Mouse (Mus musculus) gastrocnemius, adult 18-20 months (tissue): ENCODE measurements around the gene Rpl24. TPM values are rescaled to one million over a fixed set of nuclear protein-coding genes. Genes with fewer than 3 reads are reported as not detected.
"Not testable (repeated sequence)": the region's sequence is repeated elsewhere in the genome, so short reads cannot be mapped to it uniquely, and the experiment has no call there.

Source experiments
- DNase-seq: peaks from one replicate; pipeline ENCODE4 v3.0.0; 2021; ENCODE audit warnings: low spot score
- long read RNA-seq, 2 experiments: library from polyadenylated mRNA; stranded (forward); transcript quantifications; one replicate each; pipeline ENCODE4 v2.0.0; 2021
- total RNA-seq, 2 experiments: library from RNA; stranded (reverse); gene quantifications; 2 replicates each; pipeline ENCODE4 v1.2.3; 2021

Rpl24 gene
- 100 to 1,000 TPM; 638 to 646 TPM for total RNA-seq
- long read RNA-seq, experiment 1, transcript Rpl24-201 (6 exons, 677 nt) = major isoform, 359 of 371 reads
- long read RNA-seq, experiment 1, transcript Rpl24-204 (5 exons, 639 nt) = minor isoform, 10 of 371 reads
- long read RNA-seq, experiment 1, partial matches to known transcripts = 1 of 371 reads
- long read RNA-seq, experiment 1, other reads (novel, unspliced or antisense) = 0 of 371 reads
- long read RNA-seq, experiment 2, transcript Rpl24-201 (6 exons, 677 nt) = major isoform, 306 of 322 reads
- long read RNA-seq, experiment 2, transcript Rpl24-204 (5 exons, 639 nt) = minor isoform, 10 of 322 reads
- long read RNA-seq, experiment 2, partial matches to known transcripts = 4 of 322 reads
- long read RNA-seq, experiment 2, other reads (novel, unspliced or antisense) = 2 of 322 reads

- peak; percentile 95 for DNase-seq
These were observed at the start of gene Rpl24 for GRCm38 (mm10) chr16:55966212-55966871. TSS of gene Rpl24 (plus strand) at chr16:55966275.

GRCm38 (mm10) chr16:55922079-55922478, 44.0 kb upstream of the Rpl24 start:
- no peak for DNase-seq

GRCm38 (mm10) chr16:55924010-55924409, 42.1 kb upstream of the Rpl24 start:
- no peak for DNase-seq

GRCm38 (mm10) chr16:55933681-55934343, 32.3 kb upstream of the Rpl24 start:
- peak; percentile 20 for DNase-seq

- peak; percentile 93 for DNase-seq
These were observed 31.5 kb upstream of the Rpl24 start, which contains the start of gene Cep97 for GRCm38 (mm10) chr16:55934453-55935037. TSS of gene Cep97 (minus strand) at chr16:55934855.

GRCm38 (mm10) chr16:55938761-55939160, 27.3 kb upstream of the Rpl24 start:
- no peak for DNase-seq

GRCm38 (mm10) chr16:55939703-55940102, 26.4 kb upstream of the Rpl24 start:
- DNase-seq = no peak

- no peak for DNase-seq
These were observed 25.3 kb upstream of the Rpl24 start for GRCm38 (mm10) chr16:55940781-55941180.

- no peak for DNase-seq
These were observed 18.8 kb upstream of the Rpl24 start for GRCm38 (mm10) chr16:55947266-55947665.

- DNase-seq = not testable (repeated sequence)
These were observed 18.1 kb upstream of the Rpl24 start for GRCm38 (mm10) chr16:55947876-55948410.

- no peak for DNase-seq
These were observed 17.1 kb upstream of the Rpl24 start for GRCm38 (mm10) chr16:55948963-55949362.

GRCm38 (mm10) chr16:55950462-55950861, 15.6 kb upstream of the Rpl24 start:
- DNase-seq = no peak

- peak; percentile 86 for DNase-seq
These were observed 15.0 kb upstream of the Rpl24 start for GRCm38 (mm10) chr16:55950946-55951678.

- no peak for DNase-seq
These were observed 14.3 kb upstream of the Rpl24 start for GRCm38 (mm10) chr16:55951679-55952327.

GRCm38 (mm10) chr16:55952771-55953170, 13.3 kb upstream of the Rpl24 start:
- DNase-seq = no peak

GRCm38 (mm10) chr16:55954196-55954595, 11.9 kb upstream of the Rpl24 start:
- not testable (repeated sequence) for DNase-seq

- not testable (repeated sequence) for DNase-seq
These were observed 3.0 kb upstream of the Rpl24 start for GRCm38 (mm10) chr16:55963068-55963467.

GRCm38 (mm10) chr16:55964126-55964949, 1.7 kb upstream of the Rpl24 start:
- peak; percentile 38 for DNase-seq

GRCm38 (mm10) chr16:55967221-55967620, 1.1 kb downstream of the Rpl24 start:
- no peak for DNase-seq
